Mouse (Mus musculus): ENCODE data around the gene Mmp11. TPM values are rescaled to one million over a fixed set of nuclear protein-coding genes. Genes with fewer than 3 reads are reported as not detected.
"Not testable (repeated sequence)": the region's sequence is repeated elsewhere in the genome, so short reads cannot be mapped to it uniquely, and the experiment has no call there.

Gene Mmp11
- polyA plus RNA-seq, 1 experiment: 7.5 TPM

GRCm38 (mm10) chr10:75896208-75896607, 40.1 kb downstream of the Mmp11 start:
- WGBS: 95% methylated on average over 1 of the region's 1 CpGs
- TF ChIP-seq POLR2A (IDR thresholded peaks at IDR 0.05; ENCODE audit: low read depth, low read length): no peak
- no peak for TF ChIP-seq CTCF (IDR thresholded peaks at IDR 0.05; ENCODE audit: extremely low read depth, insufficient read length, insufficient replicate concordance, low read depth, low read length)
- Histone ChIP-seq H3K4me3 (ENCODE audit: low read depth, low read length) (no peak overlapping the region), H3K36me3 (ENCODE audit: control insufficient read depth, insufficient read depth, low read length) (peaks cover 33% of the 10 kb centered on the region), H3K4me1 (ENCODE audit: control insufficient read depth, insufficient read depth, insufficient read length, low read length) (peaks cover 8% of the 10 kb centered on the region), H3K27ac (ENCODE audit: insufficient read depth, low read depth, low read length) (no peak overlapping the region), H3K27me3 (ENCODE audit: control insufficient read depth, insufficient read depth, low read length) (no peaks in the 10 kb centered on the region)

- WGBS: 90% methylated on average over 5 of the region's 5 CpGs
- Histone ChIP-seq H3K4me1 (ENCODE audit: control insufficient read depth, insufficient read depth, insufficient read length, low read length) (peaks cover 8% of the 10 kb centered on the region), H3K36me3 (ENCODE audit: control insufficient read depth, insufficient read depth, low read length) (peaks cover 29% of the 10 kb centered on the region)
Observed at GRCm38 (mm10) chr10:75895730-75896129, 40.6 kb downstream of the Mmp11 start.

GRCm38 (mm10) chr10:75894601-75895000, 41.7 kb downstream of the Mmp11 start:
- Histone ChIP-seq H3K27me3 (ENCODE audit: control insufficient read depth, insufficient read depth, low read length) (no peaks in the 10 kb centered on the region), H3K4me3 (ENCODE audit: low read depth, low read length) (peak overlapping the region; percentile 58), H3K36me3 (ENCODE audit: control insufficient read depth, insufficient read depth, low read length) (peaks cover 24% of the 10 kb centered on the region), H3K4me1 (ENCODE audit: control insufficient read depth, insufficient read depth, insufficient read length, low read length) (peaks cover 8% of the 10 kb centered on the region), H3K27ac (ENCODE audit: insufficient read depth, low read depth, low read length) (no peak overlapping the region)
- TF ChIP-seq CTCF (IDR thresholded peaks at IDR 0.05; ENCODE audit: extremely low read depth, insufficient read length, insufficient replicate concordance, low read depth, low read length): no peak
- no peak for TF ChIP-seq POLR2A (IDR thresholded peaks at IDR 0.05; ENCODE audit: low read depth, low read length)
- WGBS: 75% methylated on average over 6 of the region's 6 CpGs

More at GRCm38 (mm10) chr10:75895730-75896129, 40.6 kb downstream of the Mmp11 start:
- TF ChIP-seq POLR2A (IDR thresholded peaks at IDR 0.05; ENCODE audit: low read depth, low read length) (no peak), CTCF (IDR thresholded peaks at IDR 0.05; ENCODE audit: extremely low read depth, insufficient read length, insufficient replicate concordance, low read depth, low read length) (no peak)
- H3K27ac ChIP-seq (ENCODE audit: insufficient read depth, low read depth, low read length): no peak overlapping the region
- H3K4me3 ChIP-seq (ENCODE audit: low read depth, low read length): no peak overlapping the region
- H3K27me3 ChIP-seq (ENCODE audit: control insufficient read depth, insufficient read depth, low read length): no peaks in the 10 kb centered on the region

- WGBS: 1% methylated on average over 51 of the region's 51 CpGs
- H3K27me3 ChIP-seq (ENCODE audit: control insufficient read depth, insufficient read depth, low read length): no peaks in the 10 kb centered on the region
Observed at GRCm38 (mm10) chr10:75893089-75893750, 43.1 kb downstream of the Mmp11 start, which contains the start of gene Derl3. TSS of gene Derl3 (plus strand) at chr10:75893413.

GRCm38 (mm10) chr10:75889406-75890153, 46.7 kb downstream of the Mmp11 start:
- TF ChIP-seq CTCF (IDR thresholded peaks at IDR 0.05; ENCODE audit: extremely low read depth, insufficient read length, insufficient replicate concordance, low read depth, low read length): no peak
- no peak for TF ChIP-seq POLR2A (IDR thresholded peaks at IDR 0.05; ENCODE audit: low read depth, low read length)
- Histone ChIP-seq H3K27me3 (ENCODE audit: control insufficient read depth, insufficient read depth, low read length) (no peaks in the 10 kb centered on the region), H3K4me3 (ENCODE audit: low read depth, low read length) (no peak overlapping the region), H3K27ac (ENCODE audit: insufficient read depth, low read depth, low read length) (no peak overlapping the region), H3K36me3 (ENCODE audit: control insufficient read depth, insufficient read depth, low read length) (no peaks in the 10 kb centered on the region), H3K4me1 (ENCODE audit: control insufficient read depth, insufficient read depth, insufficient read length, low read length) (peaks cover 8% of the 10 kb centered on the region)
- 51% methylated on average over 8 of the region's 8 CpGs for WGBS

More at GRCm38 (mm10) chr10:75893089-75893750, 43.1 kb downstream of the Mmp11 start, which contains the start of gene Derl3:
- TF ChIP-seq CTCF (IDR thresholded peaks at IDR 0.05; ENCODE audit: extremely low read depth, insufficient read length, insufficient replicate concordance, low read depth, low read length) (no peak), POLR2A (IDR thresholded peaks at IDR 0.05; ENCODE audit: low read depth, low read length) (no peak)
- peaks cover 8% of the 10 kb centered on the region for H3K4me1 ChIP-seq (ENCODE audit: control insufficient read depth, insufficient read depth, insufficient read length, low read length)
- H3K4me3 ChIP-seq (ENCODE audit: low read depth, low read length): peak within 1 kb of the TSS; percentile 58
- H3K36me3 ChIP-seq (ENCODE audit: control insufficient read depth, insufficient read depth, low read length): peaks cover 23% of the 10 kb centered on the region
- H3K27ac ChIP-seq (ENCODE audit: insufficient read depth, low read depth, low read length): no peak within 1 kb of the TSS

GRCm38 (mm10) chr10:75887504-75887903, 48.8 kb downstream of the Mmp11 start:
- not testable (repeated sequence) for H3K4me1 ChIP-seq (ENCODE audit: control insufficient read depth, insufficient read depth, insufficient read length, low read length); H3K4me3 ChIP-seq (ENCODE audit: low read depth, low read length); H3K36me3 ChIP-seq (ENCODE audit: control insufficient read depth, insufficient read depth, low read length); H3K27ac ChIP-seq (ENCODE audit: insufficient read depth, low read depth, low read length); H3K27me3 ChIP-seq (ENCODE audit: control insufficient read depth, insufficient read depth, low read length)
- WGBS: 73% methylated on average over 5 of the region's 5 CpGs

GRCm38 (mm10) chr10:75884742-75885141, 51.6 kb downstream of the Mmp11 start:
- no peak overlapping the region for H3K4me3 ChIP-seq (ENCODE audit: low read depth, low read length)
- H3K36me3 ChIP-seq (ENCODE audit: control insufficient read depth, insufficient read depth, low read length): no peaks in the 10 kb centered on the region
- H3K4me1 ChIP-seq (ENCODE audit: control insufficient read depth, insufficient read depth, insufficient read length, low read length): peaks cover 7% of the 10 kb centered on the region
- WGBS: 94% methylated on average over 8 of the region's 8 CpGs
- no peak for TF ChIP-seq CTCF (IDR thresholded peaks at IDR 0.05; ENCODE audit: extremely low read depth, insufficient read length, insufficient replicate concordance, low read depth, low read length)
- no peak for TF ChIP-seq POLR2A (IDR thresholded peaks at IDR 0.05; ENCODE audit: low read depth, low read length)
- no peaks in the 10 kb centered on the region for H3K27me3 ChIP-seq (ENCODE audit: control insufficient read depth, insufficient read depth, low read length)
- no peak overlapping the region for H3K27ac ChIP-seq (ENCODE audit: insufficient read depth, low read depth, low read length)

All from small intestine, adult 2 months (tissue).